Mouse (Mus musculus) neutrophil, adult 59 days (primary cell): ENCODE data around the gene Pdcl3. TPM values are rescaled to one million over a fixed set of nuclear protein-coding genes. Genes with fewer than 3 reads are reported as not detected.

Experiments used
- total RNA-seq, 2 experiments: library from RNA; stranded (reverse); gene quantifications; 1 replicate in 1 of 2; 2 replicates in 1 of 2; pipeline ENCODE4 v1.2.4; 2023

Gene Pdcl3
- 10 to 100 TPM; 36.6 to 44.7 TPM for total RNA-seq

DNA sequence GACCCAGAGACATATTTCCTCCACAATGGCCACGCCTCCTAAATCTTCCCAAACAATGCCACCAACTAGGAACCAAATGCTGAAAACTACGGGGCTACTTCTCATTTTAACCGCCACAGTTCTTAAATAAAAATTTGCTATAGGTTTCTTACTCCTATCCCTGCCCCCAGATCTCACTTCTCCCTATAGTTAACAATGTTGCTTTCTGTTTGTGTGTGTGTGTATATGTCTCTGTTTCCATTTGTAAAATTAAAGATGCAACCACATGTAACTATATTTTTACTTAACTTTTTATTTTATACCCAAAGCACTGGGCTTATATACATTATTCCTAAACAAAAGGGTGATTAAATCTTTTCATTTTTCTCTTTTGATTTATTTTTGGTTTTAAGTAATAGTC, at the start of gene Pdcl3:
Pdcl3 (plus strand) TSS at position 301 of the 400 bp plus-strand sequence.

DNA sequence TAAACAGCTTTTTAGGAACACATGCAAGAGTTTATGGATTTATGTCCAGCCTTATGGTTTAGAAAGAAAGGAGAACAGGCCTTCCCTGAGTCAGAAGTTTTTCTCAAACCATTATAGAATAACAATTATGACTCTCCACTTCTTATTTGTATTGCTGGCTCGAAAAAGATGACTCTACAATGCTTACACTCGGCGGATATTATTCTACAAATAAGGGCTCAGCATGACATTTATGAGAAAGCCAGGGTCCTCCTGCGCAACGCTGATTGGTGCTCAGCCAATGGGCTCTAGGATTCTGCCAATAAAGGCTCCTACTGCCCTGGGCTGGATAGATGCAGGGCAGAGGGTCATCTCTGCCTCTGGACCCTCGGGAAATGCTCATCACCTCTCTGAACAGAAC, 46.6 kb upstream of the Pdcl3 start, which contains the start of gene Nms:
Nms (plus strand) TSS at position 301 of the 400 bp plus-strand sequence.

Other genes with a start within 250 kb of the Pdcl3 start
- under 1 TPM; 0.11 to 0.78 TPM for gene Lonrf2, start 148.9 kb upstream of the Pdcl3 start, total RNA-seq
- gene Chst10, start 87.4 kb upstream of the Pdcl3 start, total RNA-seq, result 1 to 10 TPM in 1 of 2 experiments, under 1 TPM in 1; 0.64 to 5.0 TPM
- gene Nms, start 46.5 kb upstream of the Pdcl3 start, total RNA-seq, result not detected
- not detected for gene Npas2, start 208.1 kb downstream of the Pdcl3 start, total RNA-seq